Mouse (Mus musculus) bone marrow, adult 2 months (tissue): ENCODE data around the gene Stra6l.

Experiments used
- CTCF ChIP-seq: fragments of 200-500 bp; IDR thresholded peaks from 2 replicates; pipeline ENCODE4 v1.5.1; 2011; ENCODE audit warnings: low read length, control low read depth; ENCODE audit not compliant: control insufficient read depth, insufficient read depth
- POLR2A ChIP-seq: fragments of 200-500 bp; IDR thresholded peaks from 2 replicates; pipeline ENCODE4 v1.6.1; 2011; ENCODE audit warnings: low read depth, mild to moderate bottlenecking, control low read depth, low read length, borderline replicate concordance; ENCODE audit not compliant: control insufficient read depth

GRCm38 (mm10) chr4:45829907-45830759 is 18.3 kb upstream of the Stra6l start:
- TF ChIP-seq POLR2A: no peak
- no peak for TF ChIP-seq CTCF
